ENCODE assay signal across 14 mouse cellular contexts in genomic region chr11:120137625-120138004, GRCm38 (mm10). TPM values are rescaled to one million over a fixed set of nuclear protein-coding genes. Genes with fewer than 3 reads are reported as not detected.
DNase-seq lines count a peak whose midpoint lies in the region; ATAC-seq and TF ChIP-seq lines count a peak whose summit lies in the region.
"Had no signal": no experiment of that assay in that cellular context is flagged by ENCODE, and none has a peak within 500 bp of the region (broad histone marks: within the 10 kb centered on the region; RNA-seq: fewer than 3 reads in every experiment).

No protein-coding gene starts in this region.

- TF ChIP-seq EP300 in heart, postnatal 0 days (IDR thresholded peaks at IDR 0.05; ENCODE audit: low read depth): no peak

- intact Hi-C loops in left cerebral cortex, postnatal 36 days (cut with DNase I): no loop called here

- no peak for TF ChIP-seq CTCF in heart, postnatal 0 days (IDR thresholded peaks at IDR 0.05; ENCODE audit: low read depth)

- no peaks in the 10 kb centered on the region for H3K27me3 ChIP-seq in kidney, embryonic 15.5 days
- no peaks in the 10 kb centered on the region for H3K27me3 ChIP-seq in heart, postnatal 0 days (ENCODE audit: control insufficient read depth, insufficient read depth, low read length)
- H3K27me3 ChIP-seq: hindbrain, embryonic 12.5 days; midbrain, embryonic 12.5 days had no signal

- 0 out of 2 replicates have a peak overlapping the region, but pooled peaks have one; percentile 18 for H3K27ac ChIP-seq in kidney, embryonic 15.5 days
- H3K27ac ChIP-seq in heart, postnatal 0 days (ENCODE audit: low read depth): peak overlapping the region; percentile 86
- H3K27ac ChIP-seq: left cerebral cortex, adult 2 months; midbrain, embryonic 12.5 days had no signal

- ATAC-seq in kidney, embryonic 15.5 days (replicated peaks; ENCODE audit: low FRiP score): no peak
- no peak for ATAC-seq in heart, postnatal 0 days (ENCODE audit: insufficient read depth, low read depth)

- 33% methylated on average over 5 of the region's 5 CpGs for WGBS in kidney, embryonic 15.5 days
- WGBS in heart, postnatal 0 days: 37% methylated on average over 5 of the region's 5 CpGs

- no peak overlapping the region for H3K4me2 ChIP-seq in kidney, embryonic 15.5 days
- H3K4me2 ChIP-seq in heart, postnatal 0 days (ENCODE audit: low read depth, low read length): no peak overlapping the region; the same call in 1 of the 2 replicates
- H3K4me2 ChIP-seq: hindbrain, embryonic 12.5 days; midbrain, embryonic 12.5 days had no signal

- peak; percentile 45 for DNase-seq in adrenal gland, postnatal 14 days
- DNase-seq in adrenal gland, postnatal 36 days: no peak
- no peak for DNase-seq in kidney, adult 9 months
- peak; percentile 56 for DNase-seq in heart, postnatal 0 days (ENCODE audit: low spot score)
- DNase-seq in lung, postnatal 25 days (ENCODE audit: low spot score): peak; percentile 27
- DNase-seq in right cerebral cortex, adult 18-20 months: no peak
- DNase-seq in left cerebral cortex, postnatal 36 days (ENCODE audit: low spot score in 2 of 2): no peak
- DNase-seq: adrenal gland, postnatal 25 days; cerebellum, adult 9-10 months had no signal

- peaks cover 35% of the 10 kb centered on the region for H3K4me1 ChIP-seq in kidney, embryonic 15.5 days
- H3K4me1 ChIP-seq in heart, postnatal 0 days (ENCODE audit: control insufficient read depth, insufficient read depth): peaks cover 43% of the 10 kb centered on the region

- H3K36me3 ChIP-seq in kidney, embryonic 15.5 days: peaks cover 50% of the 10 kb centered on the region
- peaks cover 16% of the 10 kb centered on the region for H3K36me3 ChIP-seq in heart, postnatal 0 days (replicated peaks; ENCODE audit: control insufficient read depth, insufficient read depth, low read length)

- H3K9ac ChIP-seq in kidney, embryonic 15.5 days: no peak overlapping the region
- peak overlapping the region; percentile 18; the same call in 1 of the 2 replicates for H3K9ac ChIP-seq in heart, postnatal 0 days (replicated peaks; ENCODE audit: low read depth, low read length)
- H3K9ac ChIP-seq: midbrain, embryonic 12.5 days had no signal

- no peak overlapping the region for H3K4me3 ChIP-seq in kidney, embryonic 15.5 days (replicated peaks)
- H3K4me3 ChIP-seq in heart, postnatal 0 days (ENCODE audit: low read depth, low read length): no peak overlapping the region
- H3K4me3 ChIP-seq: erythroblast, embryonic 14.5 days; hindbrain, embryonic 12.5 days; left cerebral cortex, adult 2 months; midbrain, embryonic 12.5 days had no signal

- no peaks in the 10 kb centered on the region for H3K9me3 ChIP-seq in kidney, embryonic 15.5 days (replicated peaks)
- no peaks in the 10 kb centered on the region for H3K9me3 ChIP-seq in heart, postnatal 0 days (replicated peaks; ENCODE audit: control insufficient read depth, low read length)
- H3K9me3 ChIP-seq: hindbrain, embryonic 12.5 days; midbrain, embryonic 12.5 days had no signal

RNA-seq across cellular contexts. Expression of gene Slc38a10, which starts 13.5 kb away (rescaled TPM):
- total RNA-seq in adrenal gland, postnatal 14 days (2021): 105 and 115 TPM in 2 replicates
- 100 to 1,000 TPM; 156 to 163 TPM for total RNA-seq in adrenal gland, postnatal 36 days (2021)
- 109 and 115 TPM in 2 replicates for polyA plus RNA-seq in kidney, embryonic 15.5 days (2015; fragmentation: Nextera tagmentation; extraction: Ambion mirVana)
- 113 and 139 TPM in 2 replicates for total RNA-seq in heart, postnatal 0 days (2014; rRNA removed; ENCODE audit: low replicate concordance)
- 56.2 and 65.9 TPM in 2 replicates for polyA plus RNA-seq in heart, postnatal 0 days (2015; fragmentation: Nextera tagmentation; extraction: Ambion mirVana)
- total RNA-seq in left cerebral cortex, postnatal 36 days (2021): 10 to 100 TPM; 80.8 to 86.4 TPM

RNA-seq across cellular contexts. Expression of gene Ndufaf8, which starts 38.9 kb away (rescaled TPM):
- total RNA-seq in adrenal gland, postnatal 14 days (2021): 50.0 and 55.2 TPM in 2 replicates
- 10 to 100 TPM; 59.9 to 69.4 TPM for total RNA-seq in adrenal gland, postnatal 36 days (2021)
- polyA plus RNA-seq in kidney, embryonic 15.5 days (2015; fragmentation: Nextera tagmentation; extraction: Ambion mirVana): 83.0 and 90.1 TPM in 2 replicates
- total RNA-seq in heart, postnatal 0 days (2014; rRNA removed; ENCODE audit: low replicate concordance): 52.7 and 84.8 TPM in 2 replicates
- polyA plus RNA-seq in heart, postnatal 0 days (2015; fragmentation: Nextera tagmentation; extraction: Ambion mirVana): 118 and 132 TPM in 2 replicates
- total RNA-seq in left cerebral cortex, postnatal 36 days (2021): 10 to 100 TPM; 33.3 to 49.5 TPM

RNA-seq across cellular contexts. Expression of gene Tepsin, which starts 39.1 kb away (rescaled TPM):
- total RNA-seq in adrenal gland, postnatal 14 days (2021): 10.7 and 13.7 TPM in 2 replicates
- total RNA-seq in adrenal gland, postnatal 36 days (2021): 10 to 100 TPM; 11.5 to 12.7 TPM
- 19.5 and 22.4 TPM in 2 replicates for polyA plus RNA-seq in kidney, embryonic 15.5 days (2015; fragmentation: Nextera tagmentation; extraction: Ambion mirVana)
- total RNA-seq in heart, postnatal 0 days (2014; rRNA removed; ENCODE audit: low replicate concordance): 16.4 and 20.4 TPM in 2 replicates
- 8.6 and 8.7 TPM in 2 replicates for polyA plus RNA-seq in heart, postnatal 0 days (2015; fragmentation: Nextera tagmentation; extraction: Ambion mirVana)
- 10 to 100 TPM; 14.3 to 16.6 TPM for total RNA-seq in left cerebral cortex, postnatal 36 days (2021)

RNA-seq across cellular contexts. Expression of gene Cep131, which starts 51.0 kb away (rescaled TPM):
- 67.4 and 80.7 TPM in 2 replicates for total RNA-seq in adrenal gland, postnatal 14 days (2021)
- total RNA-seq in adrenal gland, postnatal 36 days (2021): 100 to 1,000 TPM in 1 of 2 experiments, 10 to 100 TPM in 1; 35.5 to 207 TPM
- 23.7 and 27.7 TPM in 2 replicates for polyA plus RNA-seq in kidney, embryonic 15.5 days (2015; fragmentation: Nextera tagmentation; extraction: Ambion mirVana)
- 3.8 and 8.5 TPM in 2 replicates for total RNA-seq in heart, postnatal 0 days (2014; rRNA removed; ENCODE audit: low replicate concordance)
- polyA plus RNA-seq in heart, postnatal 0 days (2015; fragmentation: Nextera tagmentation; extraction: Ambion mirVana): 6.8 and 8.2 TPM in 2 replicates
- total RNA-seq in left cerebral cortex, postnatal 36 days (2021): 10 to 100 TPM; 32.8 to 34.7 TPM

Comparison
In these comparisons a context has a peak if more than half of its experiments do, and no peak if none do; other contexts are left out.
1. DNase-seq: peak in adrenal gland, postnatal 14 days (single experiment), heart, postnatal 0 days (single experiment) and lung, postnatal 25 days (single experiment); none in adrenal gland, postnatal 36 days (0 of 2), kidney, adult 9 months (single experiment), right cerebral cortex, adult 18-20 months (single experiment) and left cerebral cortex, postnatal 36 days (0 of 2).